Mouse (Mus musculus): ENCODE data around the gene Rbl1. TPM values are rescaled to one million over a fixed set of nuclear protein-coding genes. Genes with fewer than 3 reads are reported as not detected.
A peak's percentile ranks its signal among the peaks of the same experiment; 100 is the strongest.

The Rbl1 gene
- polyA plus RNA-seq, 1 experiment from 2014 or later = 9.1 TPM

DNA sequence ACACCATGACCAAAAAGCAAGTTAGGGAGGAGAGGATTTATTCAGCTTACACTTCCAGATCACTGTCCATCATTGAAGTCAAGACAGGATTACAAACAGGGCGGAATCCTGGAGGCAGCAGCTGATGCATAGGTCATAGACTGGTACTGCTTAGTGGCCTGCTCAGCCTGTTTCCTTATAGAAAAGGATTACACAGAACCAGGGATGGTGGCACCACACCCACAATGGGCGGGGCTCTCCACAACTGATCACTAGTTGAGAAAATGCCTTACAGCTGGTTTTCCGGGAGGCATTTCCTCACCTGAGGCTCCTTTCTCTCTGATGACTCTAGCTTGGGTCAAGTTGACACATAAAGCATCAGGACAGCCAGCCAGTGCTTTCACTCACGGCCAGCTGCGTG lies 55.9 kb downstream of the Rbl1 start:
- Histone ChIP-seq H3K27ac (replicated peaks) (no peak overlapping the region), H3K4me1 (replicated peaks; ENCODE audit: control insufficient read depth, insufficient read depth) (no peaks in the 10 kb centered on the region), H3K4me2 (replicated peaks; ENCODE audit: low read depth) (no peak overlapping the region), H3K9ac (ENCODE audit: low read length) (no peak overlapping the region), H3K36me3 (ENCODE audit: control insufficient read depth, insufficient read depth, low read length) (peaks cover 2% of the 10 kb centered on the region; the same call in 1 of the 2 replicates), H3K27me3 (ENCODE audit: control insufficient read depth, insufficient read depth, low read length) (no peaks in the 10 kb centered on the region), H3K9me3 (ENCODE audit: control insufficient read depth, low read length) (no peaks in the 10 kb centered on the region), H3K4me3 (ENCODE audit: low read depth, low read length) (no peak overlapping the region)
- WGBS = 82% methylated on average over 5 of the region's 5 CpGs
- peak; percentile 48 for DNase-seq (ENCODE audit: low spot score)
- peak; percentile 86 for ATAC-seq (ENCODE audit: low FRiP score, low TSS enrichment)
- no peak for TF ChIP-seq CTCF (IDR thresholded peaks at IDR 0.05; ENCODE audit: low read depth)
- TF ChIP-seq EP300 (optimal IDR thresholded peaks at IDR 0.05) = no peak

DNA sequence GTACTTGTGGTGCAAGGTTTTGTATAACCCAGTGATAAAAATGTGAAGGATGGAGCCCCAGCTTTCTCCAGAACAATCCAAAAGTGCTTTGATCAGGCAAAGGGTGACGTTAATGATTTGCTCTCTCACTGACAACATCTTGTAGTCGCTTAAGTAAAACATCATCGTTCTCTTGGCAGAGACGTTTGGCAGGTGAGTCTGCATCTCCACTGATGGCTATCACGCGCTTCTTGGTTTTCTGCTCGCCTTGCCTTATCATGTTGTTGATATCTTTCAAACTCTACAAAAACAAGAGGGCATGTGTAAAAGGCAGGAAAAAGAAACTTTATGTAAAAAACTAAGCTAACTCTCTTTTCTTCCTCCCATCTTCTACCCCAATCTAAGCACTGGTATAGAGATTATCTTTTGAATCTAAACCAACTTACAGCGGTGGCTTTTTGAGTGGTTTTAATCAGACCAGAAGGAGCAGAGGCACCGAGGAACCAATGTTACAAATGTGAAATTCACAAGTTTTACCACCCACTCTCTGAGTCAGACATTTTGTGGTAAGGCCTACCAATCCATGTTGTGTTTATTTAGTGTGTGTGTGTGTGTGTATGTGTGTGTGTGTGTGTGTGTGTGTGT lies 56.8 kb downstream of the Rbl1 start:
- ATAC-seq (ENCODE audit: low FRiP score, low TSS enrichment) = no peak; the same call in 1 of the 2 replicates
- H3K36me3 ChIP-seq (ENCODE audit: control insufficient read depth, insufficient read depth, low read length) = peaks cover 2% of the 10 kb centered on the region; the same call in 1 of the 2 replicates
- no peak overlapping the region for H3K4me2 ChIP-seq (replicated peaks; ENCODE audit: low read depth)
- WGBS = 76% methylated on average over 9 of the region's 9 CpGs
- no peak overlapping the region for H3K4me3 ChIP-seq (ENCODE audit: low read depth, low read length)
- no peak for TF ChIP-seq EP300 (optimal IDR thresholded peaks at IDR 0.05)
- TF ChIP-seq CTCF (IDR thresholded peaks at IDR 0.05; ENCODE audit: low read depth) = no peak
- H3K9ac ChIP-seq (ENCODE audit: low read length) = no peak overlapping the region
- no peaks in the 10 kb centered on the region for H3K4me1 ChIP-seq (replicated peaks; ENCODE audit: control insufficient read depth, insufficient read depth)
- H3K27ac ChIP-seq (replicated peaks) = no peak overlapping the region
- H3K9me3 ChIP-seq (ENCODE audit: control insufficient read depth, low read length) = no peaks in the 10 kb centered on the region
- H3K27me3 ChIP-seq (ENCODE audit: control insufficient read depth, insufficient read depth, low read length) = no peaks in the 10 kb centered on the region
- DNase-seq (ENCODE audit: low spot score) = no peak

DNA sequence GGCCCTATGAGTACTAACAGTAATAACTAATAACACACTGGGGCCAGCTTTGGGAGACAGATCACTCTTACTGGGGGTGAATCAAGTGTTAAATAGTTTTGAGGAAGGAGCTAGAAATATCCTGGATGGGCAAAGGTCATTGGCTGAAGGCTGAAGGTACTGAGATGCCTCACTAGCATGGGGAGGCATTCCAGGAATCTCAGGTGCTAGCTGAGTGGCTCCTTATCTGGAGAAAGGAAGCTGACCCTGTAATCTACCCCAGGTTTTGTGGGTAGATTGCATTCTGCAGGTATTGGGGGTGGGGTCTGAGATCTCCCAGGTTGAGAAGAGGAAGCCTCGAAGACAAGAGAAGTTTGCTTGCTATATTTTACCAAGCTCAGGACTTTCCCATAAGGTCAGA lies 59.2 kb downstream of the Rbl1 start:
- Histone ChIP-seq H3K27me3 (ENCODE audit: control insufficient read depth, insufficient read depth, low read length) (no peaks in the 10 kb centered on the region), H3K9me3 (ENCODE audit: control insufficient read depth, low read length) (no peaks in the 10 kb centered on the region), H3K9ac (ENCODE audit: low read length) (no peak overlapping the region), H3K4me3 (ENCODE audit: low read depth, low read length) (no peak overlapping the region), H3K4me2 (replicated peaks; ENCODE audit: low read depth) (no peak overlapping the region), H3K36me3 (ENCODE audit: control insufficient read depth, insufficient read depth, low read length) (peaks cover 2% of the 10 kb centered on the region; the same call in 1 of the 2 replicates), H3K4me1 (replicated peaks; ENCODE audit: control insufficient read depth, insufficient read depth) (no peaks in the 10 kb centered on the region), H3K27ac (replicated peaks) (no peak overlapping the region)
- 52% methylated on average over 1 of the region's 1 CpGs for WGBS
- no peak for DNase-seq (ENCODE audit: low spot score)
- no peak for ATAC-seq (ENCODE audit: low FRiP score, low TSS enrichment)
- no peak for TF ChIP-seq EP300 (optimal IDR thresholded peaks at IDR 0.05)
- TF ChIP-seq CTCF (IDR thresholded peaks at IDR 0.05; ENCODE audit: low read depth) = no peak

DNA sequence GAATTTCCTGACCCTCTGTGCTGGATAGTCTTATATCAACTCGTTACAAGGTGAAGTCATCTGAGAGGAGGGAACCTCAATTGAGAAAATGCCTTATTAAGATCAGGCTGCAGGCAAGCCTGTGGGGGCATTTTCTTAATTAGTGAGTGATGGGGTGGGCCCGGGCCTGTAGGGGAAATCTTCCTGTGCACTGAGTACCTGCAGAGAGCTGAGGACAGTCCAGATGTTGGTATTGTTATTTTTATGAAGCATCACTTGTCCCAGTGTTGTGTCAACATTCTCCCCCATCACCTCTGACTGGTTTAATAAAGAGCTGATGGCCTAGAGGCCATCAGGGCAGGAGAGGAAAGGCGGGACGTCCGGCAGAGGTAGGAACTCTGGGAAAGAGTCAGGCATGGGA lies 60.2 kb downstream of the Rbl1 start:
- H3K4me1 ChIP-seq (replicated peaks; ENCODE audit: control insufficient read depth, insufficient read depth) = no peaks in the 10 kb centered on the region
- no peaks in the 10 kb centered on the region for H3K27me3 ChIP-seq (ENCODE audit: control insufficient read depth, insufficient read depth, low read length)
- WGBS = 79% methylated on average over 5 of the region's 5 CpGs
- H3K4me3 ChIP-seq (ENCODE audit: low read depth, low read length) = no peak overlapping the region
- H3K27ac ChIP-seq (replicated peaks) = no peak overlapping the region
- H3K36me3 ChIP-seq (ENCODE audit: control insufficient read depth, insufficient read depth, low read length) = no peaks in the 10 kb centered on the region
- H3K4me2 ChIP-seq (replicated peaks; ENCODE audit: low read depth) = no peak overlapping the region
- TF ChIP-seq EP300 (optimal IDR thresholded peaks at IDR 0.05) (no peak), CTCF (IDR thresholded peaks at IDR 0.05; ENCODE audit: low read depth) (no peak)
- no peaks in the 10 kb centered on the region for H3K9me3 ChIP-seq (ENCODE audit: control insufficient read depth, low read length)
- no peak overlapping the region for H3K9ac ChIP-seq (ENCODE audit: low read length)
- DNase-seq (ENCODE audit: low spot score) = no peak
- no peak for ATAC-seq (ENCODE audit: low FRiP score, low TSS enrichment)

DNA sequence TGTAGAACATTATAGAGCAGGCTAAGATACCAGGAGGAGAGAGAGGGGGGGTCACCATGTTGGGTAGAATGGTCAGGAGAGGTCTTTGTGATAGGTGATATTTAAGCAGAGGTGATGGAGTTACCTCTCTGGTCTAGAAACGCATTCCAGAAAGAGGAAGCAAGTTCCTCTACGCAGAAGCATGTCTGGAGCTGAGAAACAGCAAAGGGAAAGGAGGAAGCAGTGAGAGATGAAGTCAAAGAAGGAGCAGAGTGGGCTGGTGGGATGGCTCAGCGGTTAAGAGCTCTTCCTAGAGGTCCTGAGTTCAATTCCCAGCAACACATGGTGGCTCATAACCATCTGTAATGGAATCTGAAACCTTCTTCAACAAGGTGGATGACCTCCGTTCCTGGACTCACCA lies 62.4 kb downstream of the Rbl1 start:
- WGBS = 89% methylated on average over 4 of the region's 4 CpGs
- no peak overlapping the region for H3K4me3 ChIP-seq (ENCODE audit: low read depth, low read length)
- H3K9ac ChIP-seq (ENCODE audit: low read length) = no peak overlapping the region
- H3K27ac ChIP-seq (replicated peaks) = no peak overlapping the region
- no peaks in the 10 kb centered on the region for H3K36me3 ChIP-seq (ENCODE audit: control insufficient read depth, insufficient read depth, low read length)
- H3K27me3 ChIP-seq (ENCODE audit: control insufficient read depth, insufficient read depth, low read length) = no peaks in the 10 kb centered on the region
- H3K4me1 ChIP-seq (replicated peaks; ENCODE audit: control insufficient read depth, insufficient read depth) = no peaks in the 10 kb centered on the region
- H3K9me3 ChIP-seq (ENCODE audit: control insufficient read depth, low read length) = no peaks in the 10 kb centered on the region
- no peak for ATAC-seq (ENCODE audit: low FRiP score, low TSS enrichment)
- no peak overlapping the region for H3K4me2 ChIP-seq (replicated peaks; ENCODE audit: low read depth)
- DNase-seq (ENCODE audit: low spot score) = no peak
- TF ChIP-seq CTCF (IDR thresholded peaks at IDR 0.05; ENCODE audit: low read depth) (no peak), EP300 (optimal IDR thresholded peaks at IDR 0.05) (no peak)

DNA sequence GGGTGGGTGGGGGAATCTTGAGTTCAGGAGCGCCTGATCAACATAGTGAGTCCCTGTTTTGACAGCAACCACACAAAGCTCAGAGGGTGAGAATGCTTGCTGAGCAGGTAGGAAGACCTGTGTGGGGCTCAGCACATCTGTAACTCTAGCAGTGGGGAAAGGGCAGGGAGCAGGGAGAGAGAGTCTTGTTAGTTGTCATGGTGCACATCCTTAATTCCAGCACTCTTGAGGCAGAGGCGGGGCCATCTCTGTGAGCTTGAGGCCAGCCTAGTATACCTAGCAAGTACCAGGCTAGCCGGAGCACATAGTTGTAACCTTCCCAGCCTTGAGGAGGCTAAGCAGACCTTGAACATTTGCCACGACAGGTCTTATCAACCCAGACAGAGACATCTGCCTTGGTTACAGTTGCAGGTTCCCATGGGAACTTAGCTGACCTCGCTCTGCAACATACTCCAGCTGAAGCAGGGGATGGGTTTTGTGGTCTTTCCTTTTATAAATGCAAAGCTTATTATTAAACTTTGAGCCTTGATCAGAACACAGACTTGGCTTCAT lies 65.0 kb downstream of the Rbl1 start:
- no peak overlapping the region for H3K4me2 ChIP-seq (replicated peaks; ENCODE audit: low read depth)
- no peaks in the 10 kb centered on the region for H3K27me3 ChIP-seq (ENCODE audit: control insufficient read depth, insufficient read depth, low read length)
- H3K4me3 ChIP-seq (ENCODE audit: low read depth, low read length) = no peak overlapping the region
- no peaks in the 10 kb centered on the region for H3K36me3 ChIP-seq (ENCODE audit: control insufficient read depth, insufficient read depth, low read length)
- H3K9ac ChIP-seq (ENCODE audit: low read length) = no peak overlapping the region
- TF ChIP-seq EP300 (optimal IDR thresholded peaks at IDR 0.05) (no peak), CTCF (IDR thresholded peaks at IDR 0.05; ENCODE audit: low read depth) (no peak)
- H3K9me3 ChIP-seq (ENCODE audit: control insufficient read depth, low read length) = no peaks in the 10 kb centered on the region
- no peak for ATAC-seq (ENCODE audit: low FRiP score, low TSS enrichment)
- no peak for DNase-seq (ENCODE audit: low spot score)
- 0 out of 2 replicates have a peak, but pooled peaks cover 3% of the 10 kb centered on the region for H3K4me1 ChIP-seq (replicated peaks; ENCODE audit: control insufficient read depth, insufficient read depth)
- no peak overlapping the region for H3K27ac ChIP-seq (replicated peaks)
- 81% methylated on average over 5 of the region's 5 CpGs for WGBS

Data from stomach, postnatal 0 days (tissue).